Mouse (Mus musculus) heart, adult 11 months (tissue): ENCODE measurements around the gene Rdh16.
"Not testable (repeated sequence)": the region's sequence is repeated elsewhere in the genome, so short reads cannot be mapped to it uniquely, and the experiment has no call there.

ENCODE experiments used
- DNase-seq: peaks from one replicate; pipeline ENCODE4 v3.0.0; 2022

The Rdh16 gene

DNA sequence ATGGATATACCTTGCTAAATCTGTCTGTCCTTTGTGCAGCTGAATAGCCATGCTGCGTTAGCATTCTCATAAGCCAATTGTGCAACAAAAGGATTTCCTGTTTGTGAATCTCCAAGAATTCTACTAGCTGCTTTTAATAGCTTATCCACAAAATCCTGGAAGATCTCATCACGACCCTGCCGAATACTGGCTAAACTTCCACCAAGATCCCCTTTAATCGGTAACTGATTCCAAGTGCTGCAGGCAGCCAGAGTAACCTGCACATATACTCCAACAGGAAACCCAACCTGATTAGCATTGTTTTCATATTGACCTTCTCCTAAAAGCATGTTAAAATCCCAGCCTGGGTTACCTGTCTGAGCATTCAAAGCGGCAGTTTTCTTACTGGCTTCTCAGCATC, 34.3 kb downstream of the Rdh16 start:
- no peak for DNase-seq

- not testable (repeated sequence) for DNase-seq
Observed at GRCm38 (mm10) chr10:127837793-127838192, 36.8 kb downstream of the Rdh16 start.

GRCm38 (mm10) chr10:127838539-127838938, 37.6 kb downstream of the Rdh16 start:
- DNase-seq, result peak; percentile 43

DNA sequence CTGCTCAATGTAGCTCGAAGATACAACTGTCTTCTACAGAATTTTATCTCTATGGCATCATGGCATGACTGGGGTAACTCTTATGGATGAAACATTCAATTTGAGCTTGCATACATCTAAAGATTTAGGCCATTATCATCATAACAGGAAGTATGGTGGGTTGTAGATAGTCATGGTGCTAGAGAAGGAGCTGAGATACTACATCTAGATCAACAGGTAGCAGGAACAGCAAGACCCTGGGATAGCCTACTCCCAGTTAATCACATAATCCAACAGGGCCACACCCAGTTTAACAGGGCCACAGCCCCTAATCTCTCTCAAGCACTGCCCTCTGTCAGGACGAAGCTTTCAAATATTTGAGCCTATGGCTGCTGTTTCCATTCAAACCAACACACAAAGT, 39.8 kb downstream of the Rdh16 start:
- peak; percentile 68 for DNase-seq

DNA sequence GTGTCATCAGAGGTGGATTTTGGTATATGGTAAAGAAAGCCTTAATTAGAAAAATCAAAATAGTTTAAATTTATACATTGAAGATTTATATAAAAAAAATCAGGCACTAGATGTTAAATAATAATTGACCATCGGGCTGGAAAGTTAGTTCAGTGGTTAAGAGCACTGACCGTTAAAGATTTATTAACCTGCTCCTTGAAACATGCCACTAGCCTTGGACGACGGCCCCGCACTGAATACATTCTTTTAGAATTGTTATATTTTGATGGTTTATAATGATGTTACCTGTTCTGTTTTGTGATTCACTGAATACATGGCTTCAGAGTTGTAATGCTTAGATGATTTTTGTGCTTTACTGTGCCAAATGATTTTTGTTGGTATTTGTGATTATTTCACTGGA, 45.0 kb downstream of the Rdh16 start:
- DNase-seq, result not testable (repeated sequence)

GRCm38 (mm10) chr10:127848089-127848488, 47.1 kb downstream of the Rdh16 start:
- peak; percentile 52 for DNase-seq

GRCm38 (mm10) chr10:127849628-127850027, 48.7 kb downstream of the Rdh16 start, which contains the start of gene Rdh19:
Gene Rdh19 (plus strand): TSS chr10:127849928.
- DNase-seq, result no peak

DNA sequence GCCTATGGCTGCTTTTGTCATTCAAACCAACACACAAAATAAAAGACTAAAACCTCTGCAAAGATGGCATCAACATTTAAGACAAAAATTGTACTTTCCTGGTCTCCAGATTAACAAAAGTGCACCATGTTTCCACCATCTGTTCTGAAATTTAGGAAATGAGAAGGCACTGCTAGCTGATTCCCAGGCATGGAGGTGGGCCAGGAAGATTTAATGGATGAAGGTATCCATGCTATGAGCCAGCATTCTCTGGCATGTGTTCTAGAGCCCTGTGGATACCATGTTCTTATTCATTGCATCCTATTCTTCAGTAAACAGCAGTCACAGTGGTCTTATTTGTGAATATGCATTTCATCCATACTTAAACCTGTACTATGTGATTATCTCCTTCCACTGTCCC, 55.4 kb downstream of the Rdh16 start:
- DNase-seq, result peak; percentile 3

DNA sequence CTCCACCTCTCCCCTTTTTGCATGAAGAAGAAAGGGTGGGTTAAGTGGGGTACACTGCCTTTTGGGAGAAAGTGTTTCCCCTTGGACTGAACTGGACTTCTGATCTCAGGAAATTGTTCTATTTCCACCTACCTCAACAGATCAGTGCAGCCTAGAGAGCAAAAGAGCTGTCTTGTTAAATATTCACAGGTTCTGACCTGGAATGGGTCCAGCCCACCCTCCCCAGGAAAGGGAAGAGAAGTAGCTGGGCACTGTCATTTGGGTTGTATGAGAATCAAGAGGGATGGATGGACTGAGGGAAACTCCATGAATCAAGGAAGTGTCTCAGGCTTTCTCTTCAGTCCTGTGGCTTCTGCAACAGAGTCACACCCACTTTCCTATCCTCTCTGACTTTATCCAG, 64.0 kb downstream of the Rdh16 start:
- peak; percentile 52 for DNase-seq

GRCm38 (mm10) chr10:127866232-127866631, 65.3 kb downstream of the Rdh16 start, which contains the start of gene Rdh16f2:
Gene Rdh16f2 (plus strand): TSS chr10:127866474.
- DNase-seq, result no peak

DNA sequence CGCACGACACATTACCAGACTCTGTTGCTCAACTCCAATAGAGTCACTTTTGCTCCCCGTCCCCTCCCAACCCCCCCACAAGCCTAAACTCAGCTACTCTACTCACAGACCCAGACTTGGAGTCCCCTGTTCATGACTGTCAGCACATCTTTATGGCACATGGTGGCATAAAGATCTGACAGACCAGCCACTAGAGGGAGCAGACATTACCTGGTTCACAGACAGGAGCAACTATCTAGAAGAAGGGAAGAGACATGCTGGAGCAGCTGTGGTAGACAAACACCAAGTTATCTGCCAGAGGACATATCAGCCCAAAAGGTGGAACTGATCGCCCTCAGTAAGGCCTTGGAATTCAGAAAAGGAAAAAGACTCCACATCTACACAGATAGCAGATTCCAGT, 71.5 kb downstream of the Rdh16 start:
- no peak for DNase-seq

DNA sequence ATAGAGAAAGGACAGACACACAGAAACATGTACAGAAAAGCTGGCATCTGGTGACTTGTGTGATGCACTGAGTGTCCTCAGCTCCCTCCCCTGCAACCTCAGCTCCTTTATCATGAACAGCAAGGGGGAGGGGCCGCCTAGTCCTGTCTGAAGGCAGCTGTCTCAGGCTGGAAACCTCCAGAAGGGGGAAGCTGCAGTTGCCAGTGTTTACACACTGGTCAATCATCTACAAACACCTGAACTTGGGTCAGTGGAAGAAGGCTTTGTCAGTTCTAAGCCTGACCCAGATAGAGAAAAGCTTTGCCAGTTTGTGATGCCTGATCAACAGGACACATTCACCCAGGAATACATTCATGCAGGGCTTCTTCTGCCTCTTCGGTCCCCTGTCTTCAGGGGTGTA, 76.7 kb downstream of the Rdh16 start:
- DNase-seq, result no peak

DNA sequence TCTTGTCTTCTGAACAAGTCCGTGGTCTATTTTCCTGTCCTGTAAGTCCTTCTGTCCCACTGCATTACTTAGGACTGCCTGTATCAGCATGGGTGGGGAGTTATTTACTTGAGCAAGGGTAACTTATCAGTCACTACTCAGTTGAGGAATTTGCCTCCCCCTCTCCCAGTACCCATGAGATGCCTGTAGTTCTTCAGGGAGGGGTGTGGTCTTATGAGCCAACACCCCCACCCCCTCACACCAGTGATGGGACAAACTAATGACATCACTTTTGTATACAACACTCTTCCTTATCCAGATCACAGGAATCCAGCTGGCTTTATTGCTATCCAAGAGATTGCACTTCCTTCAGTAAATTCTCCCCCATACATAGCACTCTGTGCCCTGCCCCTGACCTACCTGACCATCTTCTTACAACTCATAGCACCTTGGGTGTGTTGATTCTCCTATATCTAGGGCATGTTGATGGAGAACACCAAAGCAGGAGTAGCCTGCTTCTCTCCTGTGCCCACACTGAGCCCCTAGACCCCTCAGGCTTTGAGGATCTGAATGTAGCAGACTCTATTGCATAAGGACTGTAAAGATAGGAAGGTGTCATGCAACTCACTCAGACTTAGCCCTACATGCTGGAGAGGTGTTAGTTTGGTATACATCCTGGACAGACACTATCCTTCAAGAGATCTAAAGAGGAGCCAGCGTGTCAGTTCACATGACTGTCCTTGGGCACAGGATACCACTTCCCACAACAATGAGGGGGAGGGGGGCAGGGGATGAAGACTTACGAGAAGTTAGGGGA, 77.5 kb downstream of the Rdh16 start:
- DNase-seq, result no peak

DNA sequence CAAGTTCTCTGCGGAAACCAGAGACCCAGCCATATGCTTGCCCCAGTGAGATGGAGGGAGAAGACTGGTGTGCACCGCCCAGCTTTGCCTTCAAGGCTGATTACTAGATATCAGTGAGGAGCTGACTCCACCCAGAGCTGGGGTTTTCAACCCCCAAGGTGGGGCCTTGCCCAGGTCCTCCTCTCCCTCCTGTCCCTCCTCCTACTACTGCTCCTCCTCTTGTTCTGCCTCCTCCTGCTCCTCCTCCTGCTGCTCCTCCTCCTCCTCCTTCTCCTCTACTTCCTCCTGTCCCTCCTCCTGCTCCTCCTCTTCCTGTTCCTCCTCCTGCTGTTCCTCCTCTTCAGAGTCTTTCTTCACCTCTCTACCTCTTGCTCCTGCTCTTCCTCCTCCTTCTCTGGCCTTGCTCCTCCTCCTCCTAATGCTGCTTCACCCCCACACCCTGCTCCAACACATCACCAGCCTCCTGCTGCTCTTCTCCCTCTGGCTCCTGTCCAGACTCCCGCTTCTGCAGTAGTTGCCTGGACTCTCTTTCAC, 78.3 kb downstream of the Rdh16 start:
- DNase-seq, result no peak

DNA sequence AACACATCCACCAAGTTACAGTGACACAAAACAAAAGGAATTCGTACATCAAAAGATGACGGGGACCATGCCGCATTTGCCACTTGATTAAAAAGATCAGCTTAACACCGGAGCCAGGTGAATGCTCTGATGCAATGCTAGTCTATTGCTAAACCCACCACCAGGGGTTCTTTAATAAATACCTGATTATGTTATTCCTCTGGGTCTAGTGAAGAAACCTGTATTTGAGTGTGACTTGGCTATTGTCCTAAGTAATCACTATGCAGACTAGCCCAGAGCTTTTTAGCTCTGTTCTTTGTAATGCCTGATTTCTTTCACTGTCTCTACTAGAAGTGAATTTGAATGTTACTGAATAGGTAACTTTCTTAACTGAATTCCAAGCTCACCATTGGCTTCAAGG, 80.1 kb downstream of the Rdh16 start:
- no peak for DNase-seq

- no peak for DNase-seq
Observed at GRCm38 (mm10) chr10:127886551-127886950, 85.6 kb downstream of the Rdh16 start.

DNA sequence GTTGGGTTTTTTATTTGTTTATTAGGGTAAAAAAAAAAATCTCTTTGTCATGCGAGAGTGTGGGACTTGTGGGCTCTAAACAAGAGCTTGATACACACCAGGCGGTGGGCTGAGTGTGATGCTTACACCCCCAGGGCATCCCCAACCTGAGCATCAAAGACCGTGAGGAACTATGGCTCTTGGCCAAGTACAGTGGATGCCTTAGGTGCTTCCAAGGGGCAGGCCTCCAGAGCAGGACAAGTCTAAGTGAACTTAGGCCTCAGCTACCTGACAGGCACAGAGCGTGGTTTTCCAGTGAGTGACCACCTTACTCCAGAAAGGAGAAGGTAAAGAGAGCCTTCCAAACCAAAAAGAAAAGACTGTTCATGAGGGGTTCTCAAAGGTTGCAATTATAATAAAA, 86.0 kb downstream of the Rdh16 start:
- DNase-seq, result no peak

GRCm38 (mm10) chr10:127888605-127889004, 87.7 kb downstream of the Rdh16 start, which contains the start of gene Rdh7:
Gene Rdh7 (minus strand): TSS chr10:127888817.
- peak; percentile 16 for DNase-seq

DNA sequence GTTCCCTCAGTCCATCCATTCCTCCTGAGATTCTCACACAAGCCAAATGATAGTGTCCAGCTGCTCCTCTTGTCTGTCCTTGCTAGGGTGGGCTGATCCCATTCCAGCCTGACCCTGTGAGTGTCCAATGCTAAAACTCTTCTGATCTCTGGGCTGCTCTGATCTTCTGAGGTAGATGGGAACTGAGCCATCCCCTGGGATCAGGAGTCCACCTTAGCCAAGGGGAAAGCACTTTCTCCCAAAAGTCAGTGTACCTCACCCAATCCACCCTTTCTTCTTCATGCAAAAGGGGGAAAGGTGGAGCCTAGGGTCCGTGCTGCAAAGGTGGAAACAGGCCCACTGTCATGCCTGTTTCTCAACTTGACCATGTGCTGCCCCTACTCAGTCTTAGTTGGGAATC, 90.5 kb downstream of the Rdh16 start:
- peak; percentile 55 for DNase-seq

DNA sequence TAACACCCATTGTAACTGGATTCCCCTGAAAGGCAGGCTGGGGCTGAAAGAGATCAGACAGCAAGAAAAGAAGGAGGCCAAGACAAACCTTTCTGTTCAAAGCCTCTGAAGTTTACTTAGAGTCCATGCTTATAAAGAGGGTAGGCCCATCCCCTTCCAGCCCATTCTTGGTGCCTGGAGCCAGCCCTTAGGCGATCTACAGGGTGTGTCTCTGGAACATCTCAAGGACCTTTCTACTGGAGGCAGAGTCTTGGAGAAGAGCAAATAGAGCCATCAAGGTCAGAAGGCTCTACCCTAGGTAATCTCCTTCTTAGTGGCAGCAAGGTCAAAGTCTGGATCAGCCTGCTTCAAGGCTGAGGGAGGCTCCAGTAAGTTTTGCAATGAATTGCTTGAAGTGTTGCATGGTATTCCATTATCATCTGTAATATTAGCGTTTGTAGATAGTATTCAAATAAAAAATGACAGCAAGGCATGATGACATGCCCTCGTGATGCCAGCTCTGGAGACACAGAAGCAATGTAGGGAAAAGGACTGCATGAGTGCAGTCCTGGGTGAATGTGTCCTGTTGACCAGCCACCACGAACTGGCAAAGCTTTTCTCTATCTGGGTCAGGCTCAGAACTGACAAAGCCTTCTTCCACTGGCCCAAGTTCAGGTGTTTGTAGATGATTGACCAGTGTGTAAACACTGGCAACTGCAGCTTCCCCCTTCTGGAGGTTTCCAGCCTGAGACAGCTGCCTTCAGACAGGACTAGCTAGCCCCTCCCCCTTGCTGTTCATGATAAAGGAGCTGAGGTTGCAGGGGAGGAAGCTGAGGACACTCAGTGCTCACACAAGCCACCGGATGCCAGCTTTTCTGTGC, 92.4 kb downstream of the Rdh16 start:
- peak; percentile 66 for DNase-seq
